Mouse (Mus musculus): ENCODE measurements at regions not wholly inside any gene's neighbourhood (a gene's known extent, or its start where the extent isn't known, plus 50 kb on each side); places are given as distances from the start of the nearest gene placed in this dataset.

GRCm38 (mm10) chr12:25181317-25181716 is 84.4 kb upstream of the Id2 start:
- TF ChIP-seq CTCF (IDR thresholded peaks at IDR 0.05; ENCODE audit: low read depth, low read length) (no peak), POLR2A (IDR thresholded peaks at IDR 0.05; ENCODE audit: borderline replicate concordance, low read depth, low read length) (no peak)

All from bone marrow macrophage, adult 2 months (primary cell).